Comparison of ENCODE assay signal across 8 mouse cellular contexts in genomic region chr7:44701921-44702320, GRCm38 (mm10). TPM values are rescaled to one million over a fixed set of nuclear protein-coding genes. Genes with fewer than 3 reads are reported as not detected.
A peak's percentile ranks its signal among the peaks of the same experiment; 100 is the strongest.
DNase-seq lines count a peak whose midpoint lies in the region; ATAC-seq and TF ChIP-seq lines count a peak whose summit lies in the region.

No protein-coding gene starts in this region.

- no peak overlapping the region for H3K9ac ChIP-seq in liver, adult 2 months (ENCODE audit: low read depth, low read length)
- 0 out of 2 replicates have a peak overlapping the region, but pooled peaks have one; percentile 10 for H3K9ac ChIP-seq in kidney, embryonic 15.5 days
- H3K9ac ChIP-seq in stomach, embryonic 16.5 days (ENCODE audit: low read length), result no peak overlapping the region

- ATAC-seq in kidney, embryonic 15.5 days (replicated peaks; ENCODE audit: low FRiP score), result no peak
- ATAC-seq in megakaryocyte, adult 5-6 weeks (ENCODE audit: poor library complexity, severe bottlenecking), result 0 out of 2 replicates have a peak, but pooled peaks have one; percentile 21
- ATAC-seq in stomach, embryonic 16.5 days (ENCODE audit: insufficient read depth, low FRiP score), result 0 out of 2 replicates have a peak, but pooled peaks have one; percentile 27

- WGBS in liver, adult 2 months, result 15% methylated on average over 6 of the region's 6 CpGs
- WGBS in kidney, embryonic 15.5 days, result 7% methylated on average over 6 of the region's 6 CpGs
- WGBS in stomach, embryonic 16.5 days, result 11% methylated on average over 6 of the region's 6 CpGs

- DNase-seq in liver, adult 2 months (ENCODE audit: extremely low read depth, low read depth, low spot score), result peak; percentile 24
- DNase-seq in liver, result no peak
- peak; percentile 86 for DNase-seq in ZHBTc4 (ENCODE audit: low read depth, low spot score)
- DNase-seq in gastrocnemius, postnatal 14 days, result no peak

- no peak overlapping the region for H3K4me3 ChIP-seq in liver, adult 2 months (ENCODE audit: insufficient read depth, low read depth, low read length)
- H3K4me3 ChIP-seq in embryonic fibroblast, embryonic 13.5 days (ENCODE audit: insufficient read depth, low read length), result no peak overlapping the region
- H3K4me3 ChIP-seq in kidney, embryonic 15.5 days (replicated peaks), result no peak overlapping the region
- no peak overlapping the region for H3K4me3 ChIP-seq in stomach, embryonic 16.5 days (replicated peaks; ENCODE audit: low read length)

- H3K27ac ChIP-seq in liver, adult 2 months (replicated peaks; ENCODE audit: insufficient read depth, low read depth, low read length), result no peak overlapping the region
- no peak overlapping the region for H3K27ac ChIP-seq in embryonic fibroblast, embryonic 13.5 days (ENCODE audit: insufficient read depth, low read length)
- no peak overlapping the region for H3K27ac ChIP-seq in kidney, embryonic 15.5 days
- H3K27ac ChIP-seq in stomach, embryonic 16.5 days (ENCODE audit: low read length), result no peak overlapping the region

- TF ChIP-seq CTCF in liver, adult 2 months (IDR thresholded peaks at IDR 0.05; ENCODE audit: low read depth, low read length), result peak; percentile 69
- TF ChIP-seq CTCF in embryonic fibroblast, embryonic 13.5 days (IDR thresholded peaks at IDR 0.05; ENCODE audit: borderline replicate concordance, insufficient read depth, low read length), result peak; percentile 28; the same call in 1 of the 2 replicates

- no peaks in the 10 kb centered on the region; the same call in 1 of the 2 replicates for H3K4me1 ChIP-seq in liver, adult 2 months (ENCODE audit: control insufficient read depth, insufficient read depth, low read length)
- peaks cover 4% of the 10 kb centered on the region for H3K4me1 ChIP-seq in embryonic fibroblast, embryonic 13.5 days (ENCODE audit: control insufficient read depth, insufficient read depth, low read length)
- H3K4me1 ChIP-seq in kidney, embryonic 15.5 days, result peaks cover 8% of the 10 kb centered on the region
- H3K4me1 ChIP-seq in stomach, embryonic 16.5 days (ENCODE audit: control insufficient read depth, insufficient read depth, low read length), result peaks cover 5% of the 10 kb centered on the region; the same call in 1 of the 2 replicates

- no peaks in the 10 kb centered on the region for H3K79me2 ChIP-seq in liver, adult 2 months (ENCODE audit: control insufficient read depth, insufficient read depth, low read length)

- H3K4me2 ChIP-seq in kidney, embryonic 15.5 days, result no peak overlapping the region
- no peak overlapping the region for H3K4me2 ChIP-seq in stomach, embryonic 16.5 days (ENCODE audit: low read depth, low read length)

- no peak for TF ChIP-seq POLR2A in liver, adult 2 months (IDR thresholded peaks at IDR 0.05; ENCODE audit: extremely low read depth, insufficient read depth, low read length)
- TF ChIP-seq POLR2A in embryonic fibroblast, embryonic 13.5 days (IDR thresholded peaks at IDR 0.05; ENCODE audit: low read depth, low read length), result no peak

- H3K9me3 ChIP-seq in kidney, embryonic 15.5 days (replicated peaks), result 0 out of 2 replicates have a peak, but pooled peaks cover 6% of the 10 kb centered on the region
- H3K9me3 ChIP-seq in stomach, embryonic 16.5 days (replicated peaks; ENCODE audit: control insufficient read depth, low read length), result no peaks in the 10 kb centered on the region

- intact Hi-C loops in gastrocnemius, postnatal 14 days (cut with DNase I; ENCODE audit: low total_unique reads), result no loop called here

- no peaks in the 10 kb centered on the region for H3K36me3 ChIP-seq in liver, adult 2 months (ENCODE audit: control insufficient read depth, insufficient read depth, low read length)
- no peaks in the 10 kb centered on the region for H3K36me3 ChIP-seq in kidney, embryonic 15.5 days
- H3K36me3 ChIP-seq in stomach, embryonic 16.5 days (ENCODE audit: control insufficient read depth, insufficient read depth, low read length), result no peaks in the 10 kb centered on the region

- H3K27me3 ChIP-seq in liver, adult 2 months (ENCODE audit: control insufficient read depth, insufficient read depth, low read length), result no peaks in the 10 kb centered on the region
- H3K27me3 ChIP-seq in kidney, embryonic 15.5 days, result no peaks in the 10 kb centered on the region
- no peaks in the 10 kb centered on the region for H3K27me3 ChIP-seq in stomach, embryonic 16.5 days (ENCODE audit: control insufficient read depth, insufficient read depth, low read length)

RNA-seq across cellular contexts. Expression of gene Izumo2, which starts 6.6 kb away (rescaled TPM):
- total RNA-seq in liver, adult 2 months (2014; rRNA removed), result not detected in 2 replicates
- polyA plus RNA-seq in liver, adult 2 months (2012; rRNA removed), result not detected in 2 replicates
- not detected in 2 replicates for polyA plus RNA-seq in embryonic fibroblast, embryonic 13.5 days (2011; ENCODE audit: insufficient read length, low read depth, missing spikeins)
- polyA plus RNA-seq in kidney, embryonic 15.5 days (2015; fragmentation: Nextera tagmentation; extraction: Ambion mirVana), result not detected in 2 replicates
- not detected in 2 replicates for total RNA-seq in megakaryocyte, adult 5-6 weeks (2015)
- not detected in 2 replicates for total RNA-seq in megakaryocyte, adult 5-6 weeks (2017)
- not detected in 2 replicates for polyA plus RNA-seq in stomach, embryonic 16.5 days (2015; fragmentation: Nextera tagmentation; extraction: Ambion mirVana)
- total RNA-seq in gastrocnemius, postnatal 14 days (2021), result not detected

RNA-seq across cellular contexts. Expression of gene Myh14, which starts 31.3 kb away (rescaled TPM):
- total RNA-seq in liver, adult 2 months (2014; rRNA removed), result 7.0 and 8.0 TPM in 2 replicates
- 5.6 and 6.0 TPM in 2 replicates for polyA plus RNA-seq in liver, adult 2 months (2012; rRNA removed)
- not detected in 2 replicates for polyA plus RNA-seq in embryonic fibroblast, embryonic 13.5 days (2011; ENCODE audit: insufficient read length, low read depth, missing spikeins)
- 1.6 and 2.7 TPM in 2 replicates for polyA plus RNA-seq in kidney, embryonic 15.5 days (2015; fragmentation: Nextera tagmentation; extraction: Ambion mirVana)
- total RNA-seq in megakaryocyte, adult 5-6 weeks (2015), result not detected in 2 replicates
- not detected in 2 replicates for total RNA-seq in megakaryocyte, adult 5-6 weeks (2017)
- 17.5 and 20.5 TPM in 2 replicates for polyA plus RNA-seq in stomach, embryonic 16.5 days (2015; fragmentation: Nextera tagmentation; extraction: Ambion mirVana)
- total RNA-seq in gastrocnemius, postnatal 14 days (2021), result 10 to 100 TPM; 20.6 to 24.4 TPM

RNA-seq across cellular contexts. Expression of gene Vrk3, which starts 46.3 kb away (rescaled TPM):
- total RNA-seq in liver, adult 2 months (2014; rRNA removed), result 8.6 and 12.7 TPM in 2 replicates
- polyA plus RNA-seq in liver, adult 2 months (2012; rRNA removed), result 31.4 and 34.3 TPM in 2 replicates
- polyA plus RNA-seq in embryonic fibroblast, embryonic 13.5 days (2011; ENCODE audit: insufficient read length, low read depth, missing spikeins), result 26.3 and 27.4 TPM in 2 replicates
- polyA plus RNA-seq in kidney, embryonic 15.5 days (2015; fragmentation: Nextera tagmentation; extraction: Ambion mirVana), result 42.7 and 47.8 TPM in 2 replicates
- total RNA-seq in megakaryocyte, adult 5-6 weeks (2015), result 48.8 and 53.1 TPM in 2 replicates
- 51.5 and 52.3 TPM in 2 replicates for total RNA-seq in megakaryocyte, adult 5-6 weeks (2017)
- 32.1 and 32.8 TPM in 2 replicates for polyA plus RNA-seq in stomach, embryonic 16.5 days (2015; fragmentation: Nextera tagmentation; extraction: Ambion mirVana)
- total RNA-seq in gastrocnemius, postnatal 14 days (2021), result 10 to 100 TPM; 14.5 to 16.2 TPM

RNA-seq across cellular contexts. Expression of gene Zfp473, which starts 48.9 kb away (rescaled TPM):
- 0.07 and 0.28 TPM in 2 replicates for total RNA-seq in liver, adult 2 months (2014; rRNA removed)
- polyA plus RNA-seq in liver, adult 2 months (2012; rRNA removed), result 0.04 TPM in 1 of 2 replicates, not detected in the other
- polyA plus RNA-seq in embryonic fibroblast, embryonic 13.5 days (2011; ENCODE audit: insufficient read length, low read depth, missing spikeins), result 0.12 and 0.53 TPM in 2 replicates
- 2.1 and 2.7 TPM in 2 replicates for polyA plus RNA-seq in kidney, embryonic 15.5 days (2015; fragmentation: Nextera tagmentation; extraction: Ambion mirVana)
- total RNA-seq in megakaryocyte, adult 5-6 weeks (2015), result 1.4 and 1.5 TPM in 2 replicates
- total RNA-seq in megakaryocyte, adult 5-6 weeks (2017), result 1.8 and 2.3 TPM in 2 replicates
- 1.8 and 2.3 TPM in 2 replicates for polyA plus RNA-seq in stomach, embryonic 16.5 days (2015; fragmentation: Nextera tagmentation; extraction: Ambion mirVana)
- total RNA-seq in gastrocnemius, postnatal 14 days (2021), result under 1 TPM in 1 of 2 experiments, not detected in 1; 0.16 TPM

Comparison
In these comparisons a context has a peak if more than half of its experiments do, and no peak if none do; other contexts are left out.
1. DNase-seq: peak in liver, adult 2 months (single experiment) and ZHBTc4 (single experiment); none in liver (single experiment) and gastrocnemius, postnatal 14 days (single experiment).